Mouse (Mus musculus): ENCODE data around the gene Pigz. TPM values are rescaled to one million over a fixed set of nuclear protein-coding genes. Genes with fewer than 3 reads are reported as not detected.

The Pigz gene
- polyA plus RNA-seq, 1 experiment from 2014 or later, result 5.2 TPM

GRCm38 (mm10) chr16:31947901-31948316 is 14.3 kb downstream of the Pigz start:
- Histone ChIP-seq H3K4me2 (peak overlapping the region; percentile 87), H3K36me3 (peaks cover 16% of the 10 kb centered on the region; the same call in 1 of the 2 replicates), H3K27ac (replicated peaks) (peak overlapping the region; percentile 94), H3K4me3 (replicated peaks) (peak overlapping the region; percentile 93), H3K9ac (replicated peaks) (peak overlapping the region; percentile 93), H3K9me3 (replicated peaks) (no peaks in the 10 kb centered on the region), H3K4me1 (peaks cover 52% of the 10 kb centered on the region), H3K27me3 (replicated peaks) (no peaks in the 10 kb centered on the region)
- peak; percentile 69 for ATAC-seq (ENCODE audit: low FRiP score)
- under 1% methylated on average over 38 of the region's 38 CpGs for WGBS

- Histone ChIP-seq H3K4me3 (replicated peaks) (peak within 1 kb of the TSS; percentile 93), H3K27me3 (replicated peaks) (no peaks in the 10 kb centered on the region), H3K4me2 (peak within 1 kb of the TSS; percentile 87), H3K9me3 (replicated peaks) (no peaks in the 10 kb centered on the region), H3K4me1 (peaks cover 52% of the 10 kb centered on the region), H3K9ac (replicated peaks) (peak within 1 kb of the TSS; percentile 93), H3K27ac (replicated peaks) (peak within 1 kb of the TSS; percentile 94), H3K36me3 (peaks cover 16% of the 10 kb centered on the region; the same call in 1 of the 2 replicates)
- under 1% methylated on average over 55 of the region's 55 CpGs for WGBS
- ATAC-seq (ENCODE audit: low FRiP score), result peak; percentile 89
Observed at GRCm38 (mm10) chr16:31948345-31948774, 14.7 kb downstream of the Pigz start, which contains the start of the genes 0610012G03Rik and Ncbp2. 0610012G03Rik (minus strand) TSS chr16:31948494. Ncbp2 (plus strand) TSS chr16:31948513.

GRCm38 (mm10) chr16:31963224-31963623 is 29.6 kb downstream of the Pigz start:
- H3K9me3 ChIP-seq (replicated peaks), result no peaks in the 10 kb centered on the region
- peaks cover 75% of the 10 kb centered on the region for H3K36me3 ChIP-seq
- H3K4me2 ChIP-seq, result no peak overlapping the region
- no peak for ATAC-seq (ENCODE audit: low FRiP score)
- WGBS, result 87% methylated on average over 7 of the region's 7 CpGs
- H3K27me3 ChIP-seq (replicated peaks), result no peaks in the 10 kb centered on the region
- H3K9ac ChIP-seq (replicated peaks), result no peak overlapping the region
- H3K4me3 ChIP-seq (replicated peaks), result no peak overlapping the region
- no peak overlapping the region for H3K27ac ChIP-seq (replicated peaks)
- no peaks in the 10 kb centered on the region for H3K4me1 ChIP-seq

GRCm38 (mm10) chr16:31975258-31975657 is 41.6 kb downstream of the Pigz start:
- Histone ChIP-seq H3K27ac (replicated peaks) (no peak overlapping the region), H3K4me1 (no peaks in the 10 kb centered on the region), H3K9me3 (replicated peaks) (no peaks in the 10 kb centered on the region), H3K27me3 (replicated peaks) (no peaks in the 10 kb centered on the region), H3K4me2 (no peak overlapping the region), H3K4me3 (replicated peaks) (no peak overlapping the region), H3K36me3 (peaks cover 60% of the 10 kb centered on the region), H3K9ac (replicated peaks) (no peak overlapping the region)
- no peak for ATAC-seq (ENCODE audit: low FRiP score)
- WGBS, result 93% methylated on average over 4 of the region's 4 CpGs

GRCm38 (mm10) chr16:31979501-31979900 is 45.9 kb downstream of the Pigz start:
- Histone ChIP-seq H3K27ac (replicated peaks) (no peak overlapping the region), H3K9ac (replicated peaks) (no peak overlapping the region), H3K36me3 (peaks cover 47% of the 10 kb centered on the region), H3K9me3 (replicated peaks) (no peaks in the 10 kb centered on the region), H3K4me3 (replicated peaks) (no peak overlapping the region), H3K27me3 (replicated peaks) (no peaks in the 10 kb centered on the region), H3K4me2 (no peak overlapping the region), H3K4me1 (no peaks in the 10 kb centered on the region)
- WGBS, result 95% methylated on average over 3 of the region's 3 CpGs
- no peak for ATAC-seq (ENCODE audit: low FRiP score)

GRCm38 (mm10) chr16:31980946-31981345 is 47.3 kb downstream of the Pigz start:
- Histone ChIP-seq H3K4me3 (replicated peaks) (no peak overlapping the region), H3K4me2 (no peak overlapping the region), H3K9me3 (replicated peaks) (no peaks in the 10 kb centered on the region), H3K9ac (replicated peaks) (no peak overlapping the region), H3K27ac (replicated peaks) (no peak overlapping the region), H3K36me3 (peaks cover 43% of the 10 kb centered on the region), H3K4me1 (no peaks in the 10 kb centered on the region), H3K27me3 (replicated peaks) (no peaks in the 10 kb centered on the region)
- 82% methylated on average over 5 of the region's 5 CpGs for WGBS
- no peak for ATAC-seq (ENCODE audit: low FRiP score)

- no peak overlapping the region for H3K9ac ChIP-seq (replicated peaks)
- H3K4me2 ChIP-seq, result no peak overlapping the region
- H3K27me3 ChIP-seq (replicated peaks), result no peaks in the 10 kb centered on the region
- H3K27ac ChIP-seq (replicated peaks), result no peak overlapping the region
- no peak for ATAC-seq (ENCODE audit: low FRiP score)
- no peak overlapping the region for H3K4me3 ChIP-seq (replicated peaks)
- no peaks in the 10 kb centered on the region for H3K4me1 ChIP-seq
- H3K36me3 ChIP-seq, result peaks cover 35% of the 10 kb centered on the region
- 57% methylated on average over 1 of the region's 1 CpGs for WGBS
- H3K9me3 ChIP-seq (replicated peaks), result no peaks in the 10 kb centered on the region
Observed at GRCm38 (mm10) chr16:31992039-31992438, 58.4 kb downstream of the Pigz start.

- Histone ChIP-seq H3K4me2 (no peak overlapping the region), H3K9ac (replicated peaks) (no peak overlapping the region), H3K27me3 (replicated peaks) (no peaks in the 10 kb centered on the region), H3K27ac (replicated peaks) (no peak overlapping the region), H3K4me3 (replicated peaks) (no peak overlapping the region), H3K4me1 (no peaks in the 10 kb centered on the region), H3K9me3 (replicated peaks) (no peaks in the 10 kb centered on the region), H3K36me3 (peaks cover 30% of the 10 kb centered on the region)
- no peak for ATAC-seq (ENCODE audit: low FRiP score)
- 95% methylated on average over 4 of the region's 4 CpGs for WGBS
Observed at GRCm38 (mm10) chr16:31993195-31993594, 59.5 kb downstream of the Pigz start.

- Histone ChIP-seq H3K36me3 (peaks cover 25% of the 10 kb centered on the region), H3K9me3 (replicated peaks) (no peaks in the 10 kb centered on the region), H3K4me3 (replicated peaks) (no peak overlapping the region), H3K4me2 (no peak overlapping the region), H3K27ac (replicated peaks) (no peak overlapping the region), H3K4me1 (no peaks in the 10 kb centered on the region), H3K9ac (replicated peaks) (no peak overlapping the region), H3K27me3 (replicated peaks) (no peaks in the 10 kb centered on the region)
- no peak for ATAC-seq (ENCODE audit: low FRiP score)
Observed at GRCm38 (mm10) chr16:31993946-31994345, 60.3 kb downstream of the Pigz start.

Small RNAs within 50 kb of the gene (microRNA-seq; reads per million reads assigned to microRNA genes)
- gene Gm26269, result not detected

Other genes starting within 250 kb of the Pigz start
- 0.42 and 0.61 TPM in 2 replicates for gene Meltf, start 55.0 kb upstream of the Pigz start, polyA plus RNA-seq (2015; fragmentation: Nextera tagmentation; extraction: Ambion mirVana)
- 111 and 126 TPM in 2 replicates for gene 0610012G03Rik, start 14.6 kb downstream of the Pigz start, polyA plus RNA-seq (2015; fragmentation: Nextera tagmentation; extraction: Ambion mirVana)
- 90.5 and 98.7 TPM in 2 replicates for gene Ncbp2, start 14.7 kb downstream of the Pigz start, polyA plus RNA-seq (2015; fragmentation: Nextera tagmentation; extraction: Ambion mirVana)
- 15.5 and 16.1 TPM in 2 replicates for gene Senp5, start 69.4 kb downstream of the Pigz start, polyA plus RNA-seq (2015; fragmentation: Nextera tagmentation; extraction: Ambion mirVana)
- gene Pak2, start 145.5 kb downstream of the Pigz start, polyA plus RNA-seq (2015; fragmentation: Nextera tagmentation; extraction: Ambion mirVana), result 23.1 and 26.7 TPM in 2 replicates
- gene Pigx, start 165.9 kb downstream of the Pigz start, polyA plus RNA-seq (2015; fragmentation: Nextera tagmentation; extraction: Ambion mirVana), result 93.0 and 95.2 TPM in 2 replicates
- 48.0 and 50.4 TPM in 2 replicates for gene Cep19, start 165.9 kb downstream of the Pigz start, polyA plus RNA-seq (2015; fragmentation: Nextera tagmentation; extraction: Ambion mirVana)
- 6.6 and 22.3 TPM in 2 replicates for gene Nrros, start 231.7 kb downstream of the Pigz start, polyA plus RNA-seq (2015; fragmentation: Nextera tagmentation; extraction: Ambion mirVana)
- 1.6 TPM in 1 of 2 replicates, not detected in the other for gene Bex6, start 246.0 kb downstream of the Pigz start, polyA plus RNA-seq (2015; fragmentation: Nextera tagmentation; extraction: Ambion mirVana)